Mouse (Mus musculus) limb, embryonic 13.5 days (tissue): ENCODE measurements at regions not wholly inside any gene's neighbourhood (a gene's known extent, or its start where the extent isn't known, plus 50 kb on each side); places are given as distances from the start of the nearest gene placed in this dataset.

Source experiments
- ATAC-seq: fragments of 200-750 bp; cut with Nextera tagmentation; 2 replicates; pipeline ENCODE4 v1.8.0; 2017; ENCODE audit warnings: low read depth, moderate number of reproducible peaks, moderate TSS enrichment; ENCODE audit not compliant: low FRiP score
- H3K27ac ChIP-seq: fragments of 300-500 bp; sonication (generic); 2 replicates; pipeline ENCODE4 v1.5.1; 2015; ENCODE audit warnings: inconsistent platforms, mild to moderate bottlenecking, moderate library complexity
- H3K27me3 ChIP-seq: fragments of 300-500 bp; sonication (generic); 2 replicates; pipeline ENCODE4 v1.6.1; 2015; ENCODE audit warnings: mild to moderate bottlenecking, inconsistent platforms
- H3K36me3 ChIP-seq: fragments of 300-500 bp; sonication (generic); 2 replicates; pipeline ENCODE4 v1.6.1; 2015; ENCODE audit warnings: inconsistent platforms, mild to moderate bottlenecking, moderate library complexity
- H3K4me1 ChIP-seq: fragments of 300-500 bp; sonication (generic); 2 replicates; pipeline ENCODE4 v1.6.1; 2015; ENCODE audit warnings: inconsistent platforms
- H3K4me2 ChIP-seq: fragments of 300-500 bp; sonication (generic); replicated peaks from 2 replicates; pipeline ENCODE4 v1.6.1; 2015; ENCODE audit warnings: inconsistent platforms, mild to moderate bottlenecking, moderate library complexity
- H3K4me3 ChIP-seq: fragments of 300-500 bp; sonication (generic); 2 replicates; pipeline ENCODE4 v1.5.1; 2015; ENCODE audit warnings: moderate library complexity, mild to moderate bottlenecking, inconsistent platforms
- H3K9ac ChIP-seq: fragments of 300-500 bp; sonication (generic); 2 replicates; pipeline ENCODE4 v1.6.1; 2015; ENCODE audit warnings: mild to moderate bottlenecking, inconsistent platforms
- H3K9me3 ChIP-seq: fragments of 300-500 bp; sonication (generic); 2 replicates; pipeline ENCODE4 v1.6.1; 2016; ENCODE audit warnings: inconsistent platforms
- WGBS: fragments of 180-500 bp; shearing (Covaris S2); methylation state at CpG from one replicate; pipeline ENCODE4 v1.1.7; 2015; 5-methylcytosine and 5-hydroxymethylcytosine counted together

DNA sequence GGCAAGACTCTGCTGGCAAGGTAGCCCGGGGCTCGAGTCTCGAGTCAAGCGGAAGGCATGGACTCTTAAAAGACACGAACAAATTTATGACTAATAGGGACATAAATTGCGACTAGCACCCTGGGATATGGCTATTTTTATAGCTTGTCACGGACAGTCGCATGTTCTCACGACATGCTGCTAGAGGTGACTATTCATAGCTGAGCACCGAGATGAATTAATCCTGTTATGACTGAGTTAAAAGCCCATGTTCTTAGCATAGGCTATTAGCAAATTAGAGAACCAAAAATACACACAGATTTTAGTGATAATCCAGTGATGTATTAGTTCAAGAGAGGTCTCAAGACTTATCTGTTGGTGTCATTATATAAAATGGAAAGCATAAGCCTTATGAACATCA is 539.2 kb downstream of the Gm19410 start:
- Histone ChIP-seq H3K9ac (no peak overlapping the region), H3K9me3 (no peaks in the 10 kb centered on the region), H3K36me3 (no peaks in the 10 kb centered on the region), H3K27ac (no peak overlapping the region), H3K4me2 (no peak overlapping the region), H3K4me1 (no peaks in the 10 kb centered on the region), H3K27me3 (no peaks in the 10 kb centered on the region), H3K4me3 (no peak overlapping the region)
- WGBS = 73% methylated on average over 10 of the region's 10 CpGs
- no peak for ATAC-seq

GRCm38 (mm10) chr8:36306336-36306735 is 540.7 kb downstream of the Gm19410 start:
- no peak for ATAC-seq
- no peak overlapping the region for H3K4me2 ChIP-seq
- H3K27ac ChIP-seq = no peak overlapping the region
- peaks cover 5% of the 10 kb centered on the region; the same call in 1 of the 2 replicates for H3K4me1 ChIP-seq
- no peak overlapping the region for H3K9ac ChIP-seq
- H3K4me3 ChIP-seq = no peak overlapping the region
- no peaks in the 10 kb centered on the region for H3K27me3 ChIP-seq
- no peaks in the 10 kb centered on the region for H3K9me3 ChIP-seq
- WGBS = 84% methylated on average over 4 of the region's 4 CpGs
- no peaks in the 10 kb centered on the region for H3K36me3 ChIP-seq

DNA sequence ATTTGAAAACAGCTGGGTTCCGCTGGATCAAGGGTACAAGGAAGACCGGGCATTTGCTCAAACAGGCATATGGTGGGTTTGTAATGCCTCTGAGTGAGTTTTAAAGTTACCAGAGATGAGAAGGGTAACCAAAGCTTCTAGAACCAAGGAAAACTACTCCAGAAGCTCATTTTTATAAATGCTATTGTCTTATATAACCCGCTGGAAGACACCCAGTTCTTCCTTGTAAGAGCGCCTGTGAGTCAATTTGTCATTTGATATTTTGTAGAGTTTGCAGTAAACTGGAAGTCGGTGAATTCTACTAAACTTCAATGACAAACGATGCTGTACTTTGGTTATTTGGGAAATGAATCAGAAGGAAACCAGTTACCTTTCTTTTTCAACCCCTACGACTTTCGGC is 541.9 kb downstream of the Gm19410 start:
- Histone ChIP-seq H3K4me3 (no peak overlapping the region), H3K9ac (no peak overlapping the region), H3K4me2 (no peak overlapping the region), H3K27me3 (no peaks in the 10 kb centered on the region), H3K36me3 (no peaks in the 10 kb centered on the region), H3K27ac (no peak overlapping the region), H3K9me3 (no peaks in the 10 kb centered on the region), H3K4me1 (peaks cover 5% of the 10 kb centered on the region; the same call in 1 of the 2 replicates)
- WGBS = 90% methylated on average over 8 of the region's 8 CpGs
- no peak for ATAC-seq

DNA sequence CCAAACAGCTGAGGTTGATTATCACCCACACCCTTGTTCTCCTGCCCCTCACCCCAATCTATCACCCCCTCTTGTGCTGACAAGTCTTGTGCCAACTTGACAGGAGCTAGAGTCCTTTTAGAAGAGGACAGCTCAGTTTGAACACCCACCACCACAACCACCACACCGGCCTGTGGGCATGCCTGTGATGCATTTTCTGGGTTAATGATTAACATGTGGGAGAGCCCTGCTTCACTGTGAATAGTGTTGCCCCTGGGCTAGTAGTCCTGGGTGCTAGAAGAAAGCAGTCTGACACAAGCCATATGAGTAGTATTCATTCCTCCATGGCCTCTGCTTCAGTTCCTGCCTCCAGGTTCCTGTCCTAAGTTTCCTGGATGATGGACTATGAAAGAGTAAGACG is 542.5 kb downstream of the Gm19410 start:
- WGBS = 62% methylated on average over 2 of the region's 2 CpGs
- no peaks in the 10 kb centered on the region for H3K9me3 ChIP-seq

GRCm38 (mm10) chr8:36309326-36309725 is 543.7 kb downstream of the Gm19410 start:
- H3K36me3 ChIP-seq = no peaks in the 10 kb centered on the region
- H3K9ac ChIP-seq = no peak overlapping the region
- H3K27me3 ChIP-seq = no peaks in the 10 kb centered on the region
- H3K9me3 ChIP-seq = no peaks in the 10 kb centered on the region
- peaks cover 5% of the 10 kb centered on the region; the same call in 1 of the 2 replicates for H3K4me1 ChIP-seq
- WGBS = 92% methylated on average over 6 of the region's 6 CpGs
- H3K4me3 ChIP-seq = no peak overlapping the region
- no peak overlapping the region for H3K4me2 ChIP-seq
- no peak overlapping the region for H3K27ac ChIP-seq
- ATAC-seq = no peak

More for the DNA sequence above, 542.5 kb downstream of the Gm19410 start:
- ATAC-seq = no peak
- H3K4me1 ChIP-seq = peaks cover 5% of the 10 kb centered on the region; the same call in 1 of the 2 replicates
- no peaks in the 10 kb centered on the region for H3K36me3 ChIP-seq
- H3K27me3 ChIP-seq = no peaks in the 10 kb centered on the region
- no peak overlapping the region for H3K4me3 ChIP-seq
- no peak overlapping the region for H3K4me2 ChIP-seq
- H3K9ac ChIP-seq = no peak overlapping the region
- no peak overlapping the region for H3K27ac ChIP-seq

GRCm38 (mm10) chr8:36309952-36310351 is 544.4 kb downstream of the Gm19410 start:
- H3K27ac ChIP-seq = peak overlapping the region; percentile 28; the same call in 1 of the 2 replicates
- H3K4me3 ChIP-seq = no peak overlapping the region
- ATAC-seq = no peak
- no peak overlapping the region for H3K4me2 ChIP-seq
- H3K27me3 ChIP-seq = no peaks in the 10 kb centered on the region
- no peaks in the 10 kb centered on the region for H3K36me3 ChIP-seq
- H3K4me1 ChIP-seq = peaks cover 5% of the 10 kb centered on the region; the same call in 1 of the 2 replicates
- WGBS = 59% methylated on average over 10 of the region's 10 CpGs
- H3K9ac ChIP-seq = no peak overlapping the region
- no peaks in the 10 kb centered on the region for H3K9me3 ChIP-seq

GRCm38 (mm10) chr8:36311734-36312133 is 546.1 kb downstream of the Gm19410 start:
- no peaks in the 10 kb centered on the region for H3K27me3 ChIP-seq
- WGBS = 75% methylated on average over 5 of the region's 5 CpGs
- no peaks in the 10 kb centered on the region for H3K36me3 ChIP-seq
- H3K4me3 ChIP-seq = no peak overlapping the region
- no peak for ATAC-seq
- no peak overlapping the region for H3K4me2 ChIP-seq
- no peak overlapping the region for H3K9ac ChIP-seq
- H3K4me1 ChIP-seq = peaks cover 5% of the 10 kb centered on the region; the same call in 1 of the 2 replicates
- H3K9me3 ChIP-seq = no peaks in the 10 kb centered on the region
- H3K27ac ChIP-seq = no peak overlapping the region

- H3K9me3 ChIP-seq = no peaks in the 10 kb centered on the region
- H3K27me3 ChIP-seq = no peaks in the 10 kb centered on the region
- no peak overlapping the region for H3K4me2 ChIP-seq
- no peak overlapping the region for H3K9ac ChIP-seq
- no peak overlapping the region for H3K4me3 ChIP-seq
- H3K36me3 ChIP-seq = no peaks in the 10 kb centered on the region
- peaks cover 5% of the 10 kb centered on the region; the same call in 1 of the 2 replicates for H3K4me1 ChIP-seq
- no peak for ATAC-seq
- H3K27ac ChIP-seq = no peak overlapping the region
- WGBS = 74% methylated on average over 3 of the region's 3 CpGs
These were observed 547.4 kb downstream of the Gm19410 start for GRCm38 (mm10) chr8:36312963-36313362.

DNA sequence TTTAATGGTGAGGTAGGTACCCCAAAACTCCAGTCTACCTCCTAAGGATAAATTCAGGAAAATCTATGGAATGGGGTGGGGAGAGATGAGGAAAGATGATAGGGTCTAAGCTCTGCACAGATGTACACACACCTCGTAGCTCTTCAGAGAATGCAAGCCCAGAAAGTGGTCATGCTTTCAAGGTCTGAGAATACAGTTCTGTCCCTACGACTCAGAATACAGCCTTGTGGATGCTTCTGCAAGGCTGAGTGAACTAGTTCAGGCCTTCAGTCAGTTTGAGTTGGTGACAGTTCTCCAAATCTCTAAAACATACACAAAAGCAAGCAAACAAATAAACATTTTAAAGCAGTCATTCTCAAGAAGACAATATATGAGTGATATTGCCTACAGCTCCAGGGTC is 552.8 kb downstream of the Gm19410 start:
- no peak overlapping the region for H3K4me2 ChIP-seq
- H3K4me3 ChIP-seq = no peak overlapping the region
- H3K27me3 ChIP-seq = no peaks in the 10 kb centered on the region
- 79% methylated on average over 2 of the region's 2 CpGs for WGBS
- no peaks in the 10 kb centered on the region for H3K9me3 ChIP-seq
- no peak for ATAC-seq
- H3K4me1 ChIP-seq = peaks cover 18% of the 10 kb centered on the region
- H3K27ac ChIP-seq = no peak overlapping the region
- no peaks in the 10 kb centered on the region for H3K36me3 ChIP-seq
- no peak overlapping the region for H3K9ac ChIP-seq

DNA sequence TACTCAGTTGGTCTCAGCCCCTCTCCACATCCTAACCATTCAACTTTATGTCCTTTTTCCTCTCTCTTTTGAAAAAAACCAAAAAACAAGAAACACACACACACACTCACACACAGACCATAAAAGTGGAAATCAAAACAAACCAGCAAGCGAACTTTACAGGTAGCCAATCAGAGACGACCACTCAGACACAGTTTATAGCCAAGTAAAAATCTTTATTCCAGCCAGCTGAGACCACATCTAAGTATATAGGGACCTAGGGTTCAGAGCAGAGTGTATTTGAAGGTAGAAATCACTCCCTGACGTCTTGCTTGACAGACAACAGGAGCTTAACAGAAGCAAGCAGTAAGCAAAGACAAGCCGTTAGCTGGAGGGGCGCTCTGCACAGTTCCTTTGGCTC is 553.3 kb downstream of the Gm19410 start:
- Histone ChIP-seq H3K4me3 (no peak overlapping the region), H3K27ac (no peak overlapping the region), H3K4me1 (peaks cover 18% of the 10 kb centered on the region), H3K9me3 (no peaks in the 10 kb centered on the region), H3K27me3 (no peaks in the 10 kb centered on the region), H3K36me3 (no peaks in the 10 kb centered on the region), H3K4me2 (peak overlapping the region; percentile 38), H3K9ac (no peak overlapping the region)
- 19% methylated on average over 5 of the region's 5 CpGs for WGBS
- peak; percentile 61; the same call in 1 of the 2 replicates for ATAC-seq

DNA sequence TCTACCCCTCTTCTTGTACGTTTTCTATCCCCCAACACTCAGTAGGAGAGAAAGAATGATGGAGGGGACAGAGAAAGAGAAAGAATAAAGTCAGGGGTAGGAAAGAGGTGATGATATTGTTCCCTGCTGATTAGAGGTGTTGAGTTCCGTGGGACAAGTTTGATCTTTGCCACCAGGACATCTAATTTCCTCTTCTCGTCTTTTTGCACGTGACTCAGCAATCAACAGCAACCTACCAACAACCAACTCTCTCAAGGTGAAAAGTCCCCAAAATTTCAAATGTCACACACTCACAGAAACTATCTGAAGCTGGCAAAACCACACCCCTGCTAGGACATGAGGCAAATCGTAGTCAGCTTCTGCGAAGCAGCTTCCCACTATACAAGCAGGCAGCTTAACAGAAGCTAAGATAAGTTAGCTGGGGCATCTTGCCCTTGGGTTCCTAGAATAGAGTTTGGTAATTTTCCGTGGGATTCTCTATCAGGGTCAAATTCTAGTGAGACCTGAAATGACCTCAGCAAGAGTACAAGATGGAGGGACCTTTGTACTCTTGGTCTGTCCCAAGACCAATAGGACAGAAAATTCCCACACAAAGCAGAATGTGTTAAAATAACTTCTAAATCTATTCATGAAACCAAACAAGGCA is 553.8 kb downstream of the Gm19410 start:
- H3K27ac ChIP-seq = no peak overlapping the region
- H3K9ac ChIP-seq = no peak overlapping the region
- H3K4me3 ChIP-seq = no peak overlapping the region
- no peaks in the 10 kb centered on the region for H3K36me3 ChIP-seq
- 47% methylated on average over 7 of the region's 7 CpGs for WGBS
- H3K4me1 ChIP-seq = peaks cover 18% of the 10 kb centered on the region
- H3K27me3 ChIP-seq = no peaks in the 10 kb centered on the region
- H3K9me3 ChIP-seq = no peaks in the 10 kb centered on the region
- no peak for ATAC-seq
- peak overlapping the region; percentile 38 for H3K4me2 ChIP-seq

GRCm38 (mm10) chr8:36322125-36322524 is 556.5 kb downstream of the Gm19410 start:
- Histone ChIP-seq H3K9ac (no peak overlapping the region), H3K4me1 (peaks cover 18% of the 10 kb centered on the region), H3K4me3 (no peak overlapping the region), H3K9me3 (no peaks in the 10 kb centered on the region), H3K27me3 (no peaks in the 10 kb centered on the region), H3K27ac (no peak overlapping the region), H3K4me2 (no peak overlapping the region), H3K36me3 (no peaks in the 10 kb centered on the region)
- ATAC-seq = no peak
- WGBS = 69% methylated on average over 8 of the region's 8 CpGs

- Histone ChIP-seq H3K4me1 (peaks cover 18% of the 10 kb centered on the region), H3K27me3 (no peaks in the 10 kb centered on the region), H3K9ac (no peak overlapping the region), H3K9me3 (no peaks in the 10 kb centered on the region), H3K27ac (no peak overlapping the region), H3K36me3 (no peaks in the 10 kb centered on the region), H3K4me2 (no peak overlapping the region), H3K4me3 (no peak overlapping the region)
- WGBS = 75% methylated on average over 7 of the region's 7 CpGs
- no peak for ATAC-seq
These were observed 557.0 kb downstream of the Gm19410 start for GRCm38 (mm10) chr8:36322578-36322977.
